Mouse (Mus musculus): Measurements from ENCODE around the gene Inca1. TPM values are rescaled to one million over a fixed set of nuclear protein-coding genes. Genes with fewer than 3 reads are reported as not detected.

The Inca1 gene
- polyA plus RNA-seq, 1 experiment: 0.76 TPM

- under 1% methylated on average over 62 of the region's 63 CpGs for WGBS
- Histone ChIP-seq H3K4me3 (ENCODE audit: extremely low read depth, insufficient read depth, insufficient read length) (peak within 1 kb of the TSS; percentile 80), H3K27ac (ENCODE audit: insufficient read depth, low read length) (peak within 1 kb of the TSS; percentile 92), H3K4me1 (ENCODE audit: control insufficient read depth, insufficient read depth, insufficient read length) (peaks cover 20% of the 10 kb centered on the region; the same call in 1 of the 2 replicates), H3K36me3 (ENCODE audit: control insufficient read depth, insufficient read depth, low read length) (peaks cover 35% of the 10 kb centered on the region), H3K27me3 (ENCODE audit: control insufficient read depth, insufficient read depth, low read length) (no peaks in the 10 kb centered on the region)
- peak; percentile 94 to 98 for DNase-seq (ENCODE audit: low read depth in 1 of 2, low spot score in 2 of 2)
- TF ChIP-seq POLR2A (IDR thresholded peaks at IDR 0.05; ENCODE audit: low read depth, low read length) (peak; percentile 86), CTCF (IDR thresholded peaks at IDR 0.05; ENCODE audit: extremely low read depth, insufficient read depth, insufficient read length, insufficient replicate concordance) (no peak)
Measured at GRCm38 (mm10) chr11:70646691-70647650, 53.0 kb downstream of the Inca1 start, which contains the start of the genes Rnf167 and Slc25a11. Gene Rnf167 (plus strand): TSS chr11:70647235. Gene Slc25a11 (minus strand): TSS chr11:70647479.

GRCm38 (mm10) chr11:70646259-70646555 is 53.7 kb downstream of the Inca1 start:
- peak overlapping the region; percentile 90 for H3K27ac ChIP-seq (ENCODE audit: insufficient read depth, low read length)
- H3K27me3 ChIP-seq (ENCODE audit: control insufficient read depth, insufficient read depth, low read length): no peaks in the 10 kb centered on the region
- DNase-seq (ENCODE audit: low read depth in 1 of 2, low spot score in 2 of 2): no peak
- peak overlapping the region; percentile 79 for H3K4me3 ChIP-seq (ENCODE audit: extremely low read depth, insufficient read depth, insufficient read length)
- 26% methylated on average over 3 of the region's 3 CpGs for WGBS
- H3K36me3 ChIP-seq (ENCODE audit: control insufficient read depth, insufficient read depth, low read length): peaks cover 29% of the 10 kb centered on the region
- H3K4me1 ChIP-seq (ENCODE audit: control insufficient read depth, insufficient read depth, insufficient read length): peaks cover 20% of the 10 kb centered on the region; the same call in 1 of the 2 replicates
- no peak for TF ChIP-seq POLR2A (IDR thresholded peaks at IDR 0.05; ENCODE audit: low read depth, low read length)
- TF ChIP-seq CTCF (IDR thresholded peaks at IDR 0.05; ENCODE audit: extremely low read depth, insufficient read depth, insufficient read length, insufficient replicate concordance): no peak

- 82% methylated on average over 12 of the region's 12 CpGs for WGBS
- no peak overlapping the region; the same call in 1 of the 2 replicates for H3K27ac ChIP-seq (ENCODE audit: insufficient read depth, low read length)
- no peaks in the 10 kb centered on the region for H3K27me3 ChIP-seq (ENCODE audit: control insufficient read depth, insufficient read depth, low read length)
- no peak for TF ChIP-seq POLR2A (IDR thresholded peaks at IDR 0.05; ENCODE audit: low read depth, low read length)
- no peak for TF ChIP-seq CTCF (IDR thresholded peaks at IDR 0.05; ENCODE audit: extremely low read depth, insufficient read depth, insufficient read length, insufficient replicate concordance)
- H3K4me3 ChIP-seq (ENCODE audit: extremely low read depth, insufficient read depth, insufficient read length): peak overlapping the region; percentile 79; the same call in 1 of the 2 replicates
- H3K4me1 ChIP-seq (ENCODE audit: control insufficient read depth, insufficient read depth, insufficient read length): peaks cover 15% of the 10 kb centered on the region; the same call in 1 of the 2 replicates
- peaks cover 24% of the 10 kb centered on the region for H3K36me3 ChIP-seq (ENCODE audit: control insufficient read depth, insufficient read depth, low read length)
- no peak for DNase-seq (ENCODE audit: low read depth in 1 of 2, low spot score in 2 of 2)
Measured at GRCm38 (mm10) chr11:70645461-70646258, 54.3 kb downstream of the Inca1 start.

GRCm38 (mm10) chr11:70644564-70645103 is 55.3 kb downstream of the Inca1 start:
- Histone ChIP-seq H3K27me3 (ENCODE audit: control insufficient read depth, insufficient read depth, low read length) (no peaks in the 10 kb centered on the region), H3K36me3 (ENCODE audit: control insufficient read depth, insufficient read depth, low read length) (peaks cover 17% of the 10 kb centered on the region), H3K4me3 (ENCODE audit: extremely low read depth, insufficient read depth, insufficient read length) (no peak overlapping the region), H3K4me1 (ENCODE audit: control insufficient read depth, insufficient read depth, insufficient read length) (peaks cover 11% of the 10 kb centered on the region; the same call in 1 of the 2 replicates), H3K27ac (ENCODE audit: insufficient read depth, low read length) (no peak overlapping the region)
- no peak for DNase-seq (ENCODE audit: low read depth in 1 of 2, low spot score in 2 of 2)
- WGBS: 91% methylated on average over 8 of the region's 8 CpGs
- TF ChIP-seq POLR2A (IDR thresholded peaks at IDR 0.05; ENCODE audit: low read depth, low read length) (no peak), CTCF (IDR thresholded peaks at IDR 0.05; ENCODE audit: extremely low read depth, insufficient read depth, insufficient read length, insufficient replicate concordance) (no peak)

GRCm38 (mm10) chr11:70643051-70643450 is 56.9 kb downstream of the Inca1 start:
- no peak for TF ChIP-seq CTCF (IDR thresholded peaks at IDR 0.05; ENCODE audit: extremely low read depth, insufficient read depth, insufficient read length, insufficient replicate concordance)
- TF ChIP-seq POLR2A (IDR thresholded peaks at IDR 0.05; ENCODE audit: low read depth, low read length): no peak
- H3K27ac ChIP-seq (ENCODE audit: insufficient read depth, low read length): no peak overlapping the region
- H3K27me3 ChIP-seq (ENCODE audit: control insufficient read depth, insufficient read depth, low read length): no peaks in the 10 kb centered on the region
- no peak for DNase-seq (ENCODE audit: low read depth in 1 of 2, low spot score in 2 of 2)
- H3K36me3 ChIP-seq (ENCODE audit: control insufficient read depth, insufficient read depth, low read length): peaks cover 10% of the 10 kb centered on the region
- 94% methylated on average over 6 of the region's 6 CpGs for WGBS
- no peak overlapping the region for H3K4me3 ChIP-seq (ENCODE audit: extremely low read depth, insufficient read depth, insufficient read length)
- peaks cover 5% of the 10 kb centered on the region; the same call in 1 of the 2 replicates for H3K4me1 ChIP-seq (ENCODE audit: control insufficient read depth, insufficient read depth, insufficient read length)

GRCm38 (mm10) chr11:70641241-70641640 is 58.7 kb downstream of the Inca1 start:
- no peak overlapping the region for H3K4me3 ChIP-seq (ENCODE audit: extremely low read depth, insufficient read depth, insufficient read length)
- DNase-seq (ENCODE audit: low read depth in 1 of 2, low spot score in 2 of 2): no peak
- peaks cover 10% of the 10 kb centered on the region for H3K36me3 ChIP-seq (ENCODE audit: control insufficient read depth, insufficient read depth, low read length)
- WGBS: 87% methylated on average over 7 of the region's 7 CpGs
- H3K27ac ChIP-seq (ENCODE audit: insufficient read depth, low read length): no peak overlapping the region
- TF ChIP-seq CTCF (IDR thresholded peaks at IDR 0.05; ENCODE audit: extremely low read depth, insufficient read depth, insufficient read length, insufficient replicate concordance) (no peak), POLR2A (IDR thresholded peaks at IDR 0.05; ENCODE audit: low read depth, low read length) (no peak)
- H3K27me3 ChIP-seq (ENCODE audit: control insufficient read depth, insufficient read depth, low read length): no peaks in the 10 kb centered on the region
- H3K4me1 ChIP-seq (ENCODE audit: control insufficient read depth, insufficient read depth, insufficient read length): peaks cover 5% of the 10 kb centered on the region; the same call in 1 of the 2 replicates
